Mouse (Mus musculus): ENCODE results near the gene Bclaf1.
A peak's percentile ranks its signal among the peaks of the same experiment; 100 is the strongest.

Gene Bclaf1

DNA sequence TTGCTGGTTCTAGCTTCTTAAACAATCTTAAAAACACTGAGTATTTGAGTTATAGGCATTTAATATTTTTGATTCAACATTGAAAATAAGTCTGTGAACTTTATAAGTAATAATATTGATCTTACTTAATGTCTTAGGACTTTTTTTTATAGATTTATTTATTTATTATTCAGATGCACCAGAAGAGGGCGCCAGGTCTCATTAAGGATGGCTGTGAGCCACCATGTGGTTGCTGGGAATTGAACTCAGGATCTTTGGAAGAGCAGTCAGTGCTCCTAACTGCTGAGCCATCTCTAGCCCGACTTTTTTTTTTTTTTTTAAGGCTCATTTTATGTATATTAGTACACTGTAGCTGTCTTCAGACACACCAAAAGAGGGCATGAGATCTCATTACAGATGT, 2.5 kb downstream of the Bclaf1 start:
- peak in 1 of 2 experiments; percentile 24 for DNase-seq (ENCODE audit: low spot score in 2 of 2)

DNA sequence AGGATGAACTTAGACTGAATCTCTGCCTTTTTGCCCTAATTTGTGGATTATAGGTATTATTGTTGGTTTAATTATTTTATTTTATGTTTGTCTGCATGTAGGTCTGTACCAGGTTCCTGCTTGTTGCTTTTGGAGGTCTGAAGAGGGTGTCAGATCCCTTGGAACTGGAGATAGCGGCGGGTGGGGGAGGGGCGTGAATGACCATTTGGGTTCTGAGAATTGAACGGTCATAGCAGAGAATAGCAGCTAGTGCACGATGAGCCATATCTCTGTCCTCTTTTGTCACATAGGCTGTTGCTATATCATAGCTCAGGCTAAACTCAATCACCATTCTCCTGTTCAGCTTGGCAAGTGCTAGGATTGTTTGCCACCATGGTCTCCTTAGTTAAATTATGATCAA, 5.2 kb downstream of the Bclaf1 start:
- no peak for DNase-seq (ENCODE audit: low spot score in 2 of 2)

DNA sequence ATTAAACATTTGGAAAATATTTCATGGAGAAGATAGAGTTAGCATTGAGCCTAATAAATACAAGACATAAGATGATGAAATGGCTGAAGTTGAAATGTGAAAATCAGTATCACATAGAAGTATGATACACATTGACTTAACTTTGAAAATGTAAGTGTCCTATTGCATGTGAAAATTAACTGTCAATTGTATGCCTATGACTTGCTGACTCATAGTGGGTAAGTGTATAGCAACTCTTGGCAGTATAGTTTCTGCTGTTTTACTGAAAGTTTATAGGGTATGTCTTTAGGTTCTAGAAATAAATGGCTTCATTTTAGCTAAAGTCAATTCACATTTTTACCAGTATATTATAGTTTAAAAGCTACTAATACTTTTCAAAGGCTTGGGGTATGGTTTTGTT, 14.0 kb downstream of the Bclaf1 start:
- no peak for DNase-seq (ENCODE audit: low spot score in 2 of 2)

- no peak for DNase-seq (ENCODE audit: low spot score in 2 of 2)
Measured at GRCm38 (mm10) chr10:20331262-20331661, 19.0 kb downstream of the Bclaf1 start.

DNA sequence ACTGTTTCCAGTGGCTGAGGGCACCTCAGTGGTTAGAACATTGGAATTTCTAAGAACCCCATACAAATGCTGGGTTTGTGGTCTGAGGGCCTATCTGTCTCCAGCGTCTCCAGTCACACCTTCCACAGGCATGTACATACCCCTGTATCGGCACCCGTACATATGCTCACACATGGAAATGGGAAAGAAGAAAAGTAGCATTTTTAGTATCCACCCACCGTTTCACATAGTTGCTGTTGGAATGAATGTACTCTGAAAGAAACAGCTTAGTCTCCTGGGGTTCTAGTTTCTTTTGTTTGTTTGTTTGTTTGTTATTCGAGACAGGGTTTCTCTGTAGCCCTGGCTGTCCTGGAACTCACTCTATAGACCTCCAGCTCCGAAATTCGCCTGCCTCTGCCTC, 25.6 kb downstream of the Bclaf1 start:
- DNase-seq (ENCODE audit: low spot score in 2 of 2): no peak

DNA sequence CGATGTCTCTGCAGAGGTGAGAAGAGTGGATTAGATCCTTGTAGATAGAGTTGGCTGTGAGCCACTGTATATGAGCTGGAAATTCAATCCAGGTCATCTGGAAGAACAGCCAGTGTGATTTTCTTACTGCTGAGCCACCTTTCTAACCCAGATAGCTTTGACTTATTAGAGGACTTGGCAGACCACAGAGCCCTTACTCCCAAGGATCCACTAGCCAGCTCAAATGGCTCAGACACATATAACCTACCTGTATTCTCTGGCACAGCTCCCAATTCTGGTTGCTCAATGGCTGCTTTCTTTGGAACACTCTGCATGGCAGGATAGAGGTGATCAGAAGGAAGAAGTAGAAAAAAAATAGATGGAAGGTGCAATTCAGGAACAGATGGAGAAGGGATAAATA, 33.5 kb downstream of the Bclaf1 start:
- no peak for DNase-seq (ENCODE audit: low spot score in 2 of 2)

- DNase-seq (ENCODE audit: low spot score in 2 of 2): peak; percentile 88 to 90
Measured at GRCm38 (mm10) chr10:20347285-20348214, 35.3 kb downstream of the Bclaf1 start, which contains the start of gene Mtfr2. Mtfr2 (plus strand) TSS chr10:20347770.

DNA sequence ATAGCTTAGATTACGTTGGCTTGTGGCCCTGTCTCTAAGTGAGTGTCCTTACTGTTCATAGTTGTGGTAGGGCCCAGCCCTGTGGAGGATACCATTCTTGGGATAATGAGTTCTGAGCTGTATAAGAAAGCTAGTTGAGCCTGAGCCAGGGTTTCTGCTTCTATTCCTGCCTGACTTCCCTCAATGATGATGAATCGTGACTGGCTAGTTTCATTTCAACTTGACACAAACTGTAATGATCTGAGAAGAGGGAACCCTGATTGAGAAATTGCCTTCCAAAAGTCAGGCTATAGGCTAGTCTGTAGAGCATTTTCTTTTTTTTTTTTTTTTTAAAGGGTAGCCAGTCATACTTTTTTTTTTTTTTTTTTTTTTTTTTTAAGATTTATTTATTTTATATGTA, 36.6 kb downstream of the Bclaf1 start:
- no peak for DNase-seq (ENCODE audit: low spot score in 2 of 2)

- no peak for DNase-seq (ENCODE audit: low spot score in 2 of 2)
Measured at GRCm38 (mm10) chr10:20361542-20362449, 49.5 kb downstream of the Bclaf1 start.

GRCm38 (mm10) chr10:20362450-20363118, 50.3 kb downstream of the Bclaf1 start:
- DNase-seq (ENCODE audit: low spot score in 2 of 2): no peak

DNA sequence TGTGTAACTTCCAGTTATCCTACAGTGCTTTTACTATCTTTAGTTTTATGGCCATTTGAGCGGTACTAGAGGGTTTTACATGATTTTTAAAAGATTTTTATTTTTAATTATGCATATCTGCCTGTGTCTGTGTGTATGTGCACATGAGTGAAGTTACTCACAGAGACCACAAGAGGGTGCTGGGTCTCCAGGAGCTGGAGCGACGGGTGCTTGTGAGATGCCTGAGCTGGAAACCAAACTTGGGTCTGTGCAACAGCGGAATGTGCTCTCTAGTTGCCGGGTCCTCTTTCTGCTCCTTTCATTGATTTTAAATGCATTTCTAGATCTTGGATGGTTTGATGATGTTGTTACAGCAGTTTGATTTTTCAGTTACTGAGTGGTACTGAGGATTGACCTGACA, 59.8 kb downstream of the Bclaf1 start:
- DNase-seq (ENCODE audit: low spot score in 2 of 2): no peak

DNA sequence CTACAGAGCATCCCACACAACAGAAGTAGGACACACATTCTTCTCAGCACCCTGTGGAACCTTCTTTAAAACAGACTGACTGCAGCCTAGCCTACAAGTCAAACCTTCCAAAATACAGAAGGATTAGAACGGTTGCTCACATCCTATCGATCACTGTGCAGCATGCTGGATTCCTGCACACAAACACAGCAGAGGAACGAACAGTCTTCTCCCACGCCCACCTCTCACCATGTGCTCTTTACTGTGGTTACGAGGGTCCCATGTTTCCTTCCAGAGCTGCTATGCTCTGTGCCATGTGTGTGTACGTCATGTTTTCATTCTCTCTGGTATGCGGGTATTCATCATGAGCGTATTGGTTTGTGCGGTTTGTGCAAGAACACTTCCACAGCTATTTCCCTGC, 65.4 kb downstream of the Bclaf1 start:
- no peak for DNase-seq (ENCODE audit: low spot score in 2 of 2)

DNA sequence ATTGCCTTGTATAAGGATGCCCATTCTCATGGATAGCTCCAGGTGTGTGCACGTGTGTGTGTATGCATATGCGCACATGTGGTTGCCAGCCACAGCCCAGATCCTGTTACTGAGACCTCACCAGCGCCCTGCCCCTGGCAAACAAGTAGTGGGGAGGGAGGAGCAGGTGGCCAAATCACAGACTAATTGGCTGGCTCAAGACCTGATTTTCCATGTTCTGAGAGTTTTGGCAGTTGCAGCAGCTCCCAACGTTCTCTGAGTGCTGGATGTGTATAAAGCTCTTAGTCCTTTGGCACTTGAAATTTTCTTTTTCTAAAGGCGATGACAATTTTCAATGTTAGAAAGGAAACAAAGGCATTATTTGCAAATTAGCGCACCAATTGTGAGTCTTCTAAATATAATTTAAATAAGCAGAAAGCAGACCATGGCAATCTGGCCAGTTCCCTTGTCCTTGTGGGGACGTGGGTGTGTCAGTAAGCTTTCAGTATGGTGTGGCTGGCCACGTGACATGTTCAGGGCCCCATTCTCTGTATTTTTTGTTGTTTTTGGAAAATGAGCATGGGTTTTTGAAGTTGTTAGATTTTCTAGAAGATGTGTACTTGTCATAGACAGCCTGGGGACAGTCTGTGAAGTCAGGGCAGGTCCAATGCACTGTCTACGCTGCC, 66.9 kb downstream of the Bclaf1 start:
- DNase-seq (ENCODE audit: low spot score in 2 of 2): no peak

- no peak for DNase-seq (ENCODE audit: low spot score in 2 of 2)
Measured at GRCm38 (mm10) chr10:20380798-20381197, 68.5 kb downstream of the Bclaf1 start.

- no peak for DNase-seq (ENCODE audit: low spot score in 2 of 2)
Measured at GRCm38 (mm10) chr10:20381352-20381751, 69.1 kb downstream of the Bclaf1 start.

DNA sequence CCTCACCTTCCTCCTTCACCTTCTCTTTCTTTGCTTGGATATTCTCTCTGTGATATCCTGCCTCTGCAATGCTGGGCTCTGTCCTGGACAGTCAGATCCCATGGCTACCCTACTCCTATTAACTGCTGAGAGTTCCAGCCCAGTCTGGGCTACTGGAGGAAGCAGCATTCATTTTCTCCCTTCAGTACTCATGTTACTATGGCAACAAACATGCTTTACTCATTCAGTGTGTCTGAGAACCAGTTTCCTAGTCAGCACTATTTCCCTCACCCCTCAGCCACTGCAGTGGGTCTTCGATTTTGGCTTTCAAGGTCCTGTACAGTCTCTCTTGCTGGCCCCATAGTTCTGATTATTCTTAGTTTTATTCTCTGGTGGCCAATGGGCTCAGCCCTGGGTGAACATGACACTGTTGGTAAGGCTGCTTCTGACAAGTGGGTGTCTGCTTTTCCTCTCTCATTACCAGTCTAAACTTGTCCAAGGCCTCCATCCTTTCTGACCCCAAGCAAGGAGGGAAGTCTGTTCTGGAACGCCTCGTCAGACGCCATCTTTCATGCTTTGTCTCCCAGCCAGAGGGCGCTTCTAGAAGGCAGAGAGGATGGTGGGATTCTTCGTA, 70.6 kb downstream of the Bclaf1 start:
- no peak for DNase-seq (ENCODE audit: low spot score in 2 of 2)

DNA sequence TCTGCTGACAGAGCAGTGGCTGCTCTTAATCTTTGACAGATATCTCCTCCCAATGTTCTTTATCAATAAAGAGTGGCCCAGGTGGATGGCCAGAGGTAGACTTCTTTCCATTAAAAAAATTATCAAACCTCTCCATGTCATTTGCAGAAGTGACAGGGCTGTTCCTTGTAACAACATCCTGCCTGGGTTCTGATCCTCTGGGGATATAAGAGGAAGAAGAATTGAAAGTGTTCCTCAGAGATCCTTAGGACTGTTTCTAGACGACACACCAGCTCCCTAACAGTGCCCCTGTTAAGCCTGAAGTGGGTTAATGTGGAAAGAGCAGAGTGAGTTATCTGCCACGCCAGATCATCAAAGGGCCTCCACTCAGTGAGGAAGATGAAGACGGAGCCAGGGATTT, 78.3 kb downstream of the Bclaf1 start:
- DNase-seq (ENCODE audit: low spot score in 2 of 2): no peak
